Mouse (Mus musculus) hindbrain, embryonic 15.5 days (tissue): ENCODE data around the gene Ushbp1. TPM values are rescaled to one million over a fixed set of nuclear protein-coding genes. Genes with fewer than 3 reads are reported as not detected.

Experiments used
- ATAC-seq: fragments of 200-750 bp; cut with Nextera tagmentation; 2 replicates; pipeline ENCODE4 v1.8.0; 2017; ENCODE audit warnings: low read depth, moderate number of reproducible peaks, moderate TSS enrichment; ENCODE audit not compliant: low FRiP score
- H3K27ac ChIP-seq: fragments of 300-500 bp; sonication (generic); replicated peaks from 2 replicates; pipeline ENCODE4 v1.5.1; 2015; ENCODE audit warnings: mild to moderate bottlenecking, inconsistent platforms
- H3K27me3 ChIP-seq: fragments of 300-500 bp; sonication (generic); 2 replicates; pipeline ENCODE4 v1.6.1; 2015; ENCODE audit warnings: control low read depth, inconsistent platforms
- H3K36me3 ChIP-seq: fragments of 300-500 bp; sonication (generic); 2 replicates; pipeline ENCODE4 v1.6.1; 2015; ENCODE audit warnings: control low read depth, inconsistent platforms
- H3K4me1 ChIP-seq: fragments of 300-500 bp; sonication (generic); replicated peaks from 2 replicates; pipeline ENCODE4 v1.6.1; 2015; ENCODE audit warnings: control low read depth, inconsistent platforms
- H3K4me2 ChIP-seq: fragments of 300-500 bp; sonication (generic); 2 replicates; pipeline ENCODE4 v1.6.1; 2015; ENCODE audit warnings: moderate library complexity, mild to moderate bottlenecking, inconsistent platforms
- H3K4me3 ChIP-seq: fragments of 300-500 bp; sonication (generic); 2 replicates; pipeline ENCODE4 v1.5.1; 2015; ENCODE audit warnings: mild to moderate bottlenecking, inconsistent platforms
- H3K9ac ChIP-seq: fragments of 300-500 bp; sonication (generic); 2 replicates; pipeline ENCODE4 v1.6.1; 2015; ENCODE audit warnings: inconsistent platforms
- H3K9me3 ChIP-seq: fragments of 300-500 bp; sonication (generic); 2 replicates; pipeline ENCODE4 v1.6.1; 2016; ENCODE audit warnings: control low read depth, inconsistent platforms
- WGBS: fragments of 180-500 bp; shearing (Covaris S2); methylation state at CpG from one replicate; pipeline ENCODE4 v1.1.7; 2015; 5-methylcytosine and 5-hydroxymethylcytosine counted together
- polyA plus RNA-seq: library from polyadenylated mRNA; unstranded; fragments of >200 nt; fragmentation: Nextera tagmentation; extraction: Ambion mirVana; gene quantifications from 2 replicates; pipeline ENCODE4 v1.2.1, GENCODE M21; 2015

Gene Ushbp1
- polyA plus RNA-seq, 1 experiment from 2014 or later = 7.7 TPM

DNA sequence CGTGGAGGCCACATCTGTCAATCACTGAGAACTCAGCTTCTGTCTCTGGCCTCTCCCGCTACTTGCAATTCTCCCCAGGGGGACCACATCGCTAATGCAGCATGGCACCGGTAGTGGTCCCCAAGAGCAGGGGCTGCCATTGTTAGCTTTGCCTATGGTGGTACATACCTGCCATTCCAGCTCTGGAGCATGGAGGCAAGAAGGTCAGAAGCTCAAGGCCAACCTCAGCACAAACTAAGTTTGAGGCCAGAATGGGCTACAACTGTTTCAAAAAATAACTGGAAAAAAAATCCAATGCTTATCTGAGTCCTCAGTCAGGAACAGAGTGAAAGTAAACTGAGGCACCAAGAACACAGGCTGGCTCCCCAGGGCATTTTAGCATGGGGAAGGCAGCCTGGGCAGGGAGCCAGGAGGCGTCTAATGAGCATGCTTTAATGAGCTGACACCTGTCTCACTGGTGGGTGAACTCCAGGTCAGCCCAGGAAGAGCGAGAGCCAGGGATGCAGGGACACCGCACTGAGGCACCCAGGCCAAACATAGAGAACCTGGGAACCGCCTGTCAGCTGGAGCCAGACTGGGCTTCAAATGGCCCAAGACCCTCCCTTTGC is 19.1 kb downstream of the Ushbp1 start:
- no peak for ATAC-seq
- Histone ChIP-seq H3K4me3 (peak overlapping the region; percentile 40), H3K4me1 (peaks cover 59% of the 10 kb centered on the region), H3K4me2 (peak overlapping the region; percentile 67), H3K9ac (peak overlapping the region; percentile 48), H3K27ac (peak overlapping the region; percentile 72), H3K36me3 (peaks cover 14% of the 10 kb centered on the region; the same call in 1 of the 2 replicates), H3K27me3 (no peaks in the 10 kb centered on the region), H3K9me3 (no peaks in the 10 kb centered on the region)
- 30% methylated on average over 8 of the region's 8 CpGs for WGBS

DNA sequence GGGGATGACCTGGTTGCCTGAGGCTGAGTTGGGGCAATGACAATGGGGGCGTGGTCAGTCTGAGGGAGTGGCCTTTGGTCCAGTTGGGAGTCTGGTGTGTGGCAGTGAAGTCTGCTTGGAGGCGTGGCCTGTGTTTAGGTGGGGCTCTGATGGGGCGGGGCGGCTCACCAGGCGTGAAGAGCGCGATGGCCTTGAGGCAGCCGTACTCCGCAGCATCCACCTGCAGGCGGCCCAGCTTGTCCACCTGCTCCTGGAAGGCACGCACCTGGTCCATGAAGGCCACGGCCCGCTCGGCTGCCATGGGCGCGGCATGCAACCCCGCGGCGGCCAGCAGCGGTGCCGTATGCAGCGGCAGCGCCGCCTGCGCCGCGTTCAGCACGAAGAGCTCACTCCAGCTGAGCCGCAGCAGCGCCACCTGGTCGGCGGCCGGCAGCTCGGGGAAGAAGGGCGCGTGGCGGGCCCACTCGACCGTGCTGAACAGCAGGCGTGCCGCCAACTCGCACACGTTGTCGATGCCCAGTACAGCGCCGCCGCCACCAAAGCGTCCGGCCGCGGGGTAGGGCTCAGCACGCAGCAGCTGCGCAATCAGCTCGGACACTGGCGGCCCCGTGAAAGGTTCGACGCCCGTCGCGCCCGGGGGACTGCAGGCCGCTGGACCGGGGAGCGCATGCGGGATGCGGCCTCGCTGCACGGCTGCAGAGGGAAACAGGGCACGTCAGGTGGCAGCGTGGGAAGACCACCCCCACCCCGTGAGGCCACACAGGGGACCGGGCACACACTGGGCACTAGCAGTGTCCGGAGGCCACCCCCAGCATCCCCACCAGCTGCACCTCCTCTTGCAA is 19.8 kb downstream of the Ushbp1 start:
- Histone ChIP-seq H3K27ac (peak overlapping the region; percentile 72), H3K36me3 (peaks cover 14% of the 10 kb centered on the region; the same call in 1 of the 2 replicates), H3K4me3 (peak overlapping the region; percentile 40), H3K9ac (peak overlapping the region; percentile 48), H3K9me3 (no peaks in the 10 kb centered on the region), H3K4me2 (peak overlapping the region; percentile 67), H3K27me3 (no peaks in the 10 kb centered on the region), H3K4me1 (peaks cover 54% of the 10 kb centered on the region)
- no peak for ATAC-seq
- WGBS = 9% methylated on average over 71 of the region's 74 CpGs

- Histone ChIP-seq H3K9me3 (no peaks in the 10 kb centered on the region), H3K4me3 (no peak overlapping the region), H3K27ac (0 out of 2 replicates have a peak overlapping the region, but pooled peaks have one; percentile 40), H3K9ac (no peak overlapping the region), H3K4me2 (peak overlapping the region; percentile 67; the same call in 1 of the 2 replicates), H3K36me3 (peaks cover 14% of the 10 kb centered on the region; the same call in 1 of the 2 replicates), H3K4me1 (peaks cover 49% of the 10 kb centered on the region), H3K27me3 (no peaks in the 10 kb centered on the region)
- no peak for ATAC-seq
- WGBS = 81% methylated on average over 17 of the region's 17 CpGs
Observed at GRCm38 (mm10) chr8:71374616-71375206, 20.9 kb downstream of the Ushbp1 start.

DNA sequence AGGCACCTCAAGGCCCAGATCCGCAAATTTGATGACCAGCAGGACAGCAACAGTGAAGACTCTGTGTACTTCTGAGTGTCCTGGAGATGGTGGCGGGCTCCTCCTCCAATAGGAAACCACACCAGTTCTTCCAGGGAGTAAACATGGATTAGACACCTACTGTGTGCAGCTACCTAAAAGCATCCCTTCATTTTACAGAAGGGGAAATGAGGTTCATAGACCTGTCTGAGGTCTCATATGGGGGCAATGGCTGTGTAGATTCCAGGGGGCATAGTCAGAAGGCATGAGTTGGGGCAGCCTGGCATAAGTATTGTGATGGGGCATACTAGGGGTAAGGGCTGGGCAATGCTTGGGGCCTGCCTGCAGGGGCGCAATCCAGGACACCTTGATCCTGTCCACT is 22.6 kb downstream of the Ushbp1 start:
- no peaks in the 10 kb centered on the region for H3K9me3 ChIP-seq
- WGBS = 91% methylated on average over 3 of the region's 3 CpGs
- H3K9ac ChIP-seq = no peak overlapping the region
- no peaks in the 10 kb centered on the region for H3K27me3 ChIP-seq
- peaks cover 13% of the 10 kb centered on the region; the same call in 1 of the 2 replicates for H3K36me3 ChIP-seq
- H3K4me2 ChIP-seq = no peak overlapping the region
- H3K4me3 ChIP-seq = no peak overlapping the region
- no peak overlapping the region for H3K27ac ChIP-seq
- peaks cover 40% of the 10 kb centered on the region for H3K4me1 ChIP-seq
- ATAC-seq = no peak

DNA sequence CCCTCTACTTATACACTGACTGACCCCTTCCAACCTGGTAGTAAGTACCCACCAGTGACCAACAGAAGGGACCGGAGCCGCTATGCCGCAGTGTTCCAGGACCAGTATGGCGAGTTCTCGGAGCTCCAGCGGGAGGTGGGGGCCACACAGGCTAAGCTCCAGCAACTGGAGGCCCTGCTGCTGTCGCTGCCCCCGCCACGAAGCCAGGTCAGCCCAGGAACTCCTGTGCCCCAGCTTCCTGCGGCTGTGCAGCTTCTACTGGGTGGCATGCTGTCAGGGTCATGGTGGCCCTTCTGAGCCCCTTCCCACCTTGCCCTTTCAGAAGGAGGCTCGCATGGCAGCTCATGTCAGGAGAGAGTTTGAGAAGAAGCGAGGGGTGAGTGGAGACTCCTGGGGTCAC is 23.2 kb downstream of the Ushbp1 start:
- H3K36me3 ChIP-seq = peaks cover 10% of the 10 kb centered on the region; the same call in 1 of the 2 replicates
- no peak overlapping the region for H3K9ac ChIP-seq
- H3K27me3 ChIP-seq = no peaks in the 10 kb centered on the region
- WGBS = 83% methylated on average over 12 of the region's 12 CpGs
- peaks cover 46% of the 10 kb centered on the region for H3K4me1 ChIP-seq
- ATAC-seq = no peak
- no peaks in the 10 kb centered on the region for H3K9me3 ChIP-seq
- H3K27ac ChIP-seq = no peak overlapping the region
- no peak overlapping the region for H3K4me3 ChIP-seq
- H3K4me2 ChIP-seq = no peak overlapping the region

DNA sequence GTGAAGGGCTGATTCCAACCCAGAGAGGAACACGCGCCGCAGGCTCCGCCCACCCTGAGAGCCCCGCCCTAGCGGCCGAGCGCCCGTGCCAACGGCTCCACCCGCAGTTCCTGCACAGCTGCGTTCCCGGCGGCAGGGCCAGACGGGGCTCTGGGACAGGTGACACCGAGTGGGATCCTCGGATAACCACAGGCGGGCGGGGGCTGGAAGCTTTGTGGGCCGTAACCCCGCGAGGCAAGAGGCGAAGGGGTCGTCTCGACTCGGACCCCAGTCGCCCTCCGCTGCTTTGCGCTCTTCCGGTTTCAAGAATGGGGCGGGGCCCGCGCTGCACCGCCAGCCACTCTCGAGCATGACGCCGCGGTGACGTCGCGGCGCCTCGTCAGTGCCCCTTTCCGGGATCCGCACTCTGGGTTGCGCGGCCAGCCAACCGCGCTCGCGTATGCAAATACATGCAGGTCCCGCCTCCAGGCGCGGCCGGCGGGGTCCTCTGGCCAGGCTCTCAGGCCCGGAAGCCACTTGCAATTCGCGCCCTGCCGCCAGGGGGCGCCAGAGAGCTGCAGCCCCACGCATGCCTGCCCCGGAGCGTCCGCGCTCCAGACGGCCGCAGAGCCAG is 24.3 kb downstream of the Ushbp1 start, which contains the start of gene Ocel1:
Ocel1 (plus strand) TSS at position 63 of the 613 bp plus-strand sequence.
- ATAC-seq = peak; percentile 88
- Histone ChIP-seq H3K4me2 (peak within 1 kb of the TSS; percentile 63), H3K27ac (peak within 1 kb of the TSS; percentile 84), H3K36me3 (peaks cover 10% of the 10 kb centered on the region; the same call in 1 of the 2 replicates), H3K4me1 (peaks cover 42% of the 10 kb centered on the region), H3K4me3 (peak within 1 kb of the TSS; percentile 56), H3K27me3 (no peaks in the 10 kb centered on the region), H3K9ac (peak within 1 kb of the TSS; percentile 50), H3K9me3 (no peaks in the 10 kb centered on the region)
- 1% methylated on average over 68 of the region's 68 CpGs for WGBS

DNA sequence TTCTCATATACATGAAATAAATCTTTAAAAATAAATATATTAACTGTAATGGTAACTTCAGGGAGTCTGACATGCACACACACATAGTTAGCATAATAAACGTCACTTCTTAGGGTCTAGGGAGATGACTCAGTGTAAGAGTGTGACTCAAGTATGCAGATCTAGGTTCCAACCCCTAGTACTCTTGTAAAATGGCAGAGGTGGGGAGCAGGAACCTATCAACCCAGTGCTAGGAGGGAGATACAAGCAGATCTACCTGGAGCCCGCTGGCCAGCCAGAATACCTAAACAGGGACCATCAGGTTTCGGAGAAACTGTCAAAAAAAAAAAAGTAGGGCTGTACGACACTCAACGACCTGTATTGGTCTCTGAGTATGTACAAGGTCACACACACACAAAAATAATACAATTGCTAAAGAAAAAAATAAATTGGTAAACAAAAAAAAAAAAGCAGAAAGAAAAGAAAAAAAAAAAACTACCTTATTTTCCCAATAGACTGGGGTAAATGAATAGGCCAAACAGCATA is 24.8 kb downstream of the Ushbp1 start:
- Histone ChIP-seq H3K27me3 (no peaks in the 10 kb centered on the region), H3K27ac (peak overlapping the region; percentile 84), H3K4me1 (peaks cover 40% of the 10 kb centered on the region), H3K9me3 (no peaks in the 10 kb centered on the region), H3K4me2 (peak overlapping the region; percentile 63), H3K4me3 (peak overlapping the region; percentile 56), H3K36me3 (peaks cover 10% of the 10 kb centered on the region; the same call in 1 of the 2 replicates), H3K9ac (peak overlapping the region; percentile 50)
- WGBS = 30% methylated on average over 5 of the region's 5 CpGs
- no peak for ATAC-seq

- Histone ChIP-seq H3K27ac (no peak overlapping the region), H3K27me3 (no peaks in the 10 kb centered on the region), H3K4me2 (no peak overlapping the region), H3K9me3 (no peaks in the 10 kb centered on the region), H3K36me3 (peaks cover 6% of the 10 kb centered on the region; the same call in 1 of the 2 replicates), H3K9ac (no peak overlapping the region), H3K4me3 (no peak overlapping the region), H3K4me1 (peaks cover 28% of the 10 kb centered on the region)
- WGBS = 92% methylated on average over 10 of the region's 10 CpGs
- ATAC-seq = no peak
Observed at GRCm38 (mm10) chr8:71369040-71369718, 26.4 kb downstream of the Ushbp1 start.

DNA sequence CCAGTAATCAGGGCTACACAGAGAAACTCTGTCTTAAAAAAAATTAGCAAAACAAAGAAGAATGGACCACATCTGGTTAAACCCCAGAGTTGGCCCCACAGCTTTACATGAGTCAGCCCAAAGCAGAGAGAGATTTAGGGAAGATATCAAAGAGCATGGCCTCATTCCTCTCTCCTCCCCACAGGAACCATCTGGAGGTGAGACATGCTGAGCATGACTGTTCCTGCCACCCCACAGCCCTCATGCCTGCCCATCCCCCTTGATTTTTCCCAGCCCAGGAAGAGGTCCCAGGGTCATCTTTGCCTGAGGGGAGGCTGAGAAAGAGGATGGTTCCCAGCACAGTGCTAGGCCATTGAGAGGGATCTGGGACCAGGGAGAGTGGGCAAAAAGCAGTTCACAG is 27.2 kb downstream of the Ushbp1 start:
- no peak overlapping the region; the same call in 1 of the 2 replicates for H3K4me2 ChIP-seq

GRCm38 (mm10) chr8:71367529-71368176 is 27.9 kb downstream of the Ushbp1 start:
- H3K36me3 ChIP-seq = no peaks in the 10 kb centered on the region
- peak overlapping the region; percentile 97 for H3K27ac ChIP-seq
- H3K4me3 ChIP-seq = peak overlapping the region; percentile 73
- H3K4me1 ChIP-seq = peaks cover 28% of the 10 kb centered on the region
- 55% methylated on average over 17 of the region's 17 CpGs for WGBS
- no peaks in the 10 kb centered on the region for H3K9me3 ChIP-seq
- H3K4me2 ChIP-seq = peak overlapping the region; percentile 80
- H3K9ac ChIP-seq = peak overlapping the region; percentile 70
- no peaks in the 10 kb centered on the region for H3K27me3 ChIP-seq
- ATAC-seq = 0 out of 2 replicates have a peak, but pooled peaks have one; percentile 0

More for the DNA sequence above, 27.2 kb downstream of the Ushbp1 start:
- Histone ChIP-seq H3K27ac (no peak overlapping the region), H3K4me3 (no peak overlapping the region), H3K4me1 (peaks cover 28% of the 10 kb centered on the region), H3K27me3 (no peaks in the 10 kb centered on the region), H3K9me3 (no peaks in the 10 kb centered on the region), H3K9ac (no peak overlapping the region), H3K36me3 (no peaks in the 10 kb centered on the region)
- no peak for ATAC-seq
